Mouse (Mus musculus): ENCODE measurements at regions not wholly inside any gene's neighbourhood (a gene's known extent, or its start where the extent isn't known, plus 50 kb on each side); places are given as distances from the start of the nearest gene placed in this dataset.

- 97% methylated on average over 2 of the region's 2 CpGs for WGBS
- Histone ChIP-seq H3K27ac (replicated peaks; ENCODE audit: insufficient read depth, low read depth, low read length) (no peak overlapping the region), H3K79me2 (ENCODE audit: control insufficient read depth, insufficient read depth, low read length) (no peaks in the 10 kb centered on the region), H3K4me1 (ENCODE audit: control insufficient read depth, insufficient read depth, low read length) (no peaks in the 10 kb centered on the region), H3K27me3 (ENCODE audit: control insufficient read depth, insufficient read depth, low read length) (no peaks in the 10 kb centered on the region), H3K9ac (ENCODE audit: low read depth, low read length) (no peak overlapping the region), H3K36me3 (ENCODE audit: control insufficient read depth, insufficient read depth, low read length) (no peaks in the 10 kb centered on the region), H3K4me3 (ENCODE audit: insufficient read depth, low read depth, low read length) (no peak overlapping the region)
- DNase-seq (ENCODE audit: extremely low read depth, low read depth, low spot score) = no peak
- TF ChIP-seq CTCF (IDR thresholded peaks at IDR 0.05; ENCODE audit: low read depth, low read length) = no peak
- no peak for TF ChIP-seq POLR2A (IDR thresholded peaks at IDR 0.05; ENCODE audit: extremely low read depth, insufficient read depth, low read length)
Measured at GRCm38 (mm10) chr2:17825271-17825670, 94.0 kb upstream of the Nebl start.

GRCm38 (mm10) chr2:17824176-17824575, 92.9 kb upstream of the Nebl start:
- Histone ChIP-seq H3K9ac (ENCODE audit: low read depth, low read length) (no peak overlapping the region), H3K4me1 (ENCODE audit: control insufficient read depth, insufficient read depth, low read length) (no peaks in the 10 kb centered on the region), H3K4me3 (ENCODE audit: insufficient read depth, low read depth, low read length) (no peak overlapping the region), H3K36me3 (ENCODE audit: control insufficient read depth, insufficient read depth, low read length) (no peaks in the 10 kb centered on the region), H3K27me3 (ENCODE audit: control insufficient read depth, insufficient read depth, low read length) (no peaks in the 10 kb centered on the region), H3K79me2 (ENCODE audit: control insufficient read depth, insufficient read depth, low read length) (no peaks in the 10 kb centered on the region), H3K27ac (replicated peaks; ENCODE audit: insufficient read depth, low read depth, low read length) (no peak overlapping the region)
- TF ChIP-seq CTCF (IDR thresholded peaks at IDR 0.05; ENCODE audit: low read depth, low read length) (no peak), POLR2A (IDR thresholded peaks at IDR 0.05; ENCODE audit: extremely low read depth, insufficient read depth, low read length) (no peak)
- WGBS = 70% methylated on average over 5 of the region's 5 CpGs
- DNase-seq (ENCODE audit: extremely low read depth, low read depth, low spot score) = no peak

- Histone ChIP-seq H3K9ac (ENCODE audit: low read depth, low read length) (no peak overlapping the region), H3K27me3 (ENCODE audit: control insufficient read depth, insufficient read depth, low read length) (no peaks in the 10 kb centered on the region), H3K27ac (replicated peaks; ENCODE audit: insufficient read depth, low read depth, low read length) (no peak overlapping the region), H3K4me1 (ENCODE audit: control insufficient read depth, insufficient read depth, low read length) (no peaks in the 10 kb centered on the region), H3K4me3 (ENCODE audit: insufficient read depth, low read depth, low read length) (no peak overlapping the region), H3K79me2 (ENCODE audit: control insufficient read depth, insufficient read depth, low read length) (no peaks in the 10 kb centered on the region), H3K36me3 (ENCODE audit: control insufficient read depth, insufficient read depth, low read length) (no peaks in the 10 kb centered on the region)
- WGBS = 85% methylated on average over 4 of the region's 4 CpGs
- TF ChIP-seq CTCF (IDR thresholded peaks at IDR 0.05; ENCODE audit: low read depth, low read length) (no peak), POLR2A (IDR thresholded peaks at IDR 0.05; ENCODE audit: extremely low read depth, insufficient read depth, low read length) (no peak)
- DNase-seq (ENCODE audit: extremely low read depth, low read depth, low spot score) = no peak
Measured at GRCm38 (mm10) chr2:17822621-17823006, 91.3 kb upstream of the Nebl start.

- WGBS = 89% methylated on average over 13 of the region's 13 CpGs
Measured at GRCm38 (mm10) chr2:17821878-17822620, 90.8 kb upstream of the Nebl start.

GRCm38 (mm10) chr2:17811943-17812670, 80.8 kb upstream of the Nebl start:
- Histone ChIP-seq H3K36me3 (ENCODE audit: control insufficient read depth, insufficient read depth, low read length) (no peaks in the 10 kb centered on the region), H3K27ac (replicated peaks; ENCODE audit: insufficient read depth, low read depth, low read length) (no peak overlapping the region), H3K9ac (ENCODE audit: low read depth, low read length) (no peak overlapping the region), H3K4me1 (ENCODE audit: control insufficient read depth, insufficient read depth, low read length) (no peaks in the 10 kb centered on the region), H3K4me3 (ENCODE audit: insufficient read depth, low read depth, low read length) (no peak overlapping the region), H3K27me3 (ENCODE audit: control insufficient read depth, insufficient read depth, low read length) (no peaks in the 10 kb centered on the region), H3K79me2 (ENCODE audit: control insufficient read depth, insufficient read depth, low read length) (no peaks in the 10 kb centered on the region)
- 48% methylated on average over 7 of the region's 7 CpGs for WGBS
- peak; percentile 10 for DNase-seq (ENCODE audit: extremely low read depth, low read depth, low spot score)
- TF ChIP-seq POLR2A (IDR thresholded peaks at IDR 0.05; ENCODE audit: extremely low read depth, insufficient read depth, low read length) = no peak
- TF ChIP-seq CTCF (IDR thresholded peaks at IDR 0.05; ENCODE audit: low read depth, low read length) = no peak

More at GRCm38 (mm10) chr2:17821878-17822620, 90.8 kb upstream of the Nebl start:
- no peaks in the 10 kb centered on the region for H3K79me2 ChIP-seq (ENCODE audit: control insufficient read depth, insufficient read depth, low read length)
- TF ChIP-seq CTCF (IDR thresholded peaks at IDR 0.05; ENCODE audit: low read depth, low read length) = no peak
- no peak for TF ChIP-seq POLR2A (IDR thresholded peaks at IDR 0.05; ENCODE audit: extremely low read depth, insufficient read depth, low read length)
- no peaks in the 10 kb centered on the region for H3K27me3 ChIP-seq (ENCODE audit: control insufficient read depth, insufficient read depth, low read length)
- no peaks in the 10 kb centered on the region for H3K4me1 ChIP-seq (ENCODE audit: control insufficient read depth, insufficient read depth, low read length)
- no peak overlapping the region for H3K9ac ChIP-seq (ENCODE audit: low read depth, low read length)
- no peaks in the 10 kb centered on the region for H3K36me3 ChIP-seq (ENCODE audit: control insufficient read depth, insufficient read depth, low read length)
- no peak overlapping the region for H3K27ac ChIP-seq (replicated peaks; ENCODE audit: insufficient read depth, low read depth, low read length)
- no peak overlapping the region for H3K4me3 ChIP-seq (ENCODE audit: insufficient read depth, low read depth, low read length)
- no peak for DNase-seq (ENCODE audit: extremely low read depth, low read depth, low spot score)
